Mouse (Mus musculus) spleen, adult 12 weeks (tissue): ENCODE results near the gene Bbs9.
"Not testable (repeated sequence)": the region's sequence is repeated elsewhere in the genome, so short reads cannot be mapped to it uniquely, and the experiment has no call there.

Experiments used
- DNase-seq: peaks from one replicate; pipeline ENCODE4 v3.0.0; 2022; ENCODE audit warnings: low spot score

Gene Bbs9

GRCm38 (mm10) chr9:22869147-22869546 is 393.6 kb downstream of the Bbs9 start:
- DNase-seq = not testable (repeated sequence)

GRCm38 (mm10) chr9:22870661-22871060 is 395.1 kb downstream of the Bbs9 start:
- DNase-seq = no peak

GRCm38 (mm10) chr9:22875231-22875630 is 399.7 kb downstream of the Bbs9 start:
- DNase-seq = no peak

- DNase-seq = no peak
Measured at GRCm38 (mm10) chr9:22879266-22879665, 403.8 kb downstream of the Bbs9 start.

GRCm38 (mm10) chr9:22886351-22886750 is 410.8 kb downstream of the Bbs9 start:
- DNase-seq = no peak

- DNase-seq = no peak
Measured at GRCm38 (mm10) chr9:22905434-22905833, 429.9 kb downstream of the Bbs9 start.

- DNase-seq = no peak
Measured at GRCm38 (mm10) chr9:22916808-22917207, 441.3 kb downstream of the Bbs9 start.

- DNase-seq = no peak
Measured at GRCm38 (mm10) chr9:22935645-22936044, 460.1 kb downstream of the Bbs9 start.
